Mouse (Mus musculus): ENCODE results near the gene Golga7b. TPM values are rescaled to one million over a fixed set of nuclear protein-coding genes. Genes with fewer than 3 reads are reported as not detected.

Gene Golga7b
- polyA plus RNA-seq, 1 experiment from 2014 or later: not detected

GRCm38 (mm10) chr19:42312191-42312590 is 64.8 kb downstream of the Golga7b start:
- TF ChIP-seq CTCF (IDR thresholded peaks at IDR 0.05; ENCODE audit: low read depth): no peak
- ATAC-seq (ENCODE audit: insufficient read depth): no peak
- WGBS: 70% methylated on average over 3 of the region's 3 CpGs

DNA sequence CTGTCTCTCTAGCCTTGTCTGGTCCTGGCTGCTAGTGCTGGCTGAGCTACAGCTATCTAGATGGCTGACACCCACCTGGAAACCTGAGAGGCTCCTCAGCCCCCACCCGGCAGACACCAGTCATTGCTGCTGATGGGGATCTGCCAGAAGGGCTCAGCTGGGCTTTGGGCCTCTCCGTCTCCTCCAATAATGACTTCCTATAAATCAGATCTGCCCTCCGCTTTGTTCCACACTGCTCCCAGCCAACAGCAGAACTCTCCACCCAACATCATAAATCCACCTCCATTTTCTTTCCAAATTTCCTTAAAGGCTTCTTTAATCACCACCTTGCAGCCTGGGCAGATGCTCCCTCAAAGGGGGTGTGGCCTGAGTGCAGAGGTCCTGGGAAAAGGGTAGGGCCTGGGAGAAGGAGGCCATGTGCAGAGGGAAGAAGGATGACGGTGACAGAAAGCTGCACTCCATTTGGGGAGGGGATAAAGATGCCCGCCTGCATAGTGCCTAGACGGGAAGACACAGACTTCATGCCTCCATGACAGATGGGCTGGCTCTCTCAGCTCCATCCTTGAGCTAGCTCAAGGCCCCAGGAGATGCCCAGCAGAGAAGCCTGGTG is 67.8 kb downstream of the Golga7b start:
- H3K4me2 ChIP-seq: no peak overlapping the region
- H3K4me3 ChIP-seq (ENCODE audit: low read depth, low read length): no peak overlapping the region
- ATAC-seq (ENCODE audit: insufficient read depth): no peak
- WGBS: 63% methylated on average over 6 of the region's 6 CpGs
- no peaks in the 10 kb centered on the region for H3K36me3 ChIP-seq (ENCODE audit: insufficient read depth)
- H3K9ac ChIP-seq: no peak overlapping the region
- H3K4me1 ChIP-seq (ENCODE audit: insufficient read depth): no peaks in the 10 kb centered on the region
- H3K9me3 ChIP-seq (ENCODE audit: low read depth, low read length): no peaks in the 10 kb centered on the region
- H3K27me3 ChIP-seq (ENCODE audit: insufficient read depth, low read length): 0 out of 2 replicates have a peak, but pooled peaks cover 2% of the 10 kb centered on the region
- DNase-seq: no peak
- H3K27ac ChIP-seq (ENCODE audit: low read depth): no peak overlapping the region
- TF ChIP-seq CTCF (IDR thresholded peaks at IDR 0.05; ENCODE audit: low read depth): no peak

More at GRCm38 (mm10) chr19:42312191-42312590, 64.8 kb downstream of the Golga7b start:
- Histone ChIP-seq H3K4me2 (no peak overlapping the region), H3K4me1 (ENCODE audit: insufficient read depth) (no peaks in the 10 kb centered on the region), H3K4me3 (ENCODE audit: low read depth, low read length) (no peak overlapping the region), H3K27ac (ENCODE audit: low read depth) (no peak overlapping the region), H3K36me3 (ENCODE audit: insufficient read depth) (no peaks in the 10 kb centered on the region), H3K27me3 (ENCODE audit: insufficient read depth, low read length) (no peaks in the 10 kb centered on the region), H3K9me3 (ENCODE audit: low read depth, low read length) (no peaks in the 10 kb centered on the region), H3K9ac (no peak overlapping the region)
- no peak for DNase-seq

GRCm38 (mm10) chr19:42315914-42316313 is 68.5 kb downstream of the Golga7b start:
- no peak overlapping the region for H3K4me3 ChIP-seq (ENCODE audit: low read depth, low read length)
- 0 out of 2 replicates have a peak, but pooled peaks cover 2% of the 10 kb centered on the region for H3K27me3 ChIP-seq (ENCODE audit: insufficient read depth, low read length)
- peak; percentile 96 for TF ChIP-seq CTCF (IDR thresholded peaks at IDR 0.05; ENCODE audit: low read depth)
- ATAC-seq (ENCODE audit: insufficient read depth) (peak; percentile 66; the same call in 1 of the 2 replicates), DNase-seq (peak; percentile 90)
- H3K36me3 ChIP-seq (ENCODE audit: insufficient read depth): no peaks in the 10 kb centered on the region
- no peak overlapping the region for H3K4me2 ChIP-seq
- H3K9ac ChIP-seq: no peak overlapping the region
- H3K9me3 ChIP-seq (ENCODE audit: low read depth, low read length): no peaks in the 10 kb centered on the region
- no peak overlapping the region for H3K27ac ChIP-seq (ENCODE audit: low read depth)
- 0% methylated on average over 1 of the region's 1 CpGs for WGBS
- no peaks in the 10 kb centered on the region for H3K4me1 ChIP-seq (ENCODE audit: insufficient read depth)

DNA sequence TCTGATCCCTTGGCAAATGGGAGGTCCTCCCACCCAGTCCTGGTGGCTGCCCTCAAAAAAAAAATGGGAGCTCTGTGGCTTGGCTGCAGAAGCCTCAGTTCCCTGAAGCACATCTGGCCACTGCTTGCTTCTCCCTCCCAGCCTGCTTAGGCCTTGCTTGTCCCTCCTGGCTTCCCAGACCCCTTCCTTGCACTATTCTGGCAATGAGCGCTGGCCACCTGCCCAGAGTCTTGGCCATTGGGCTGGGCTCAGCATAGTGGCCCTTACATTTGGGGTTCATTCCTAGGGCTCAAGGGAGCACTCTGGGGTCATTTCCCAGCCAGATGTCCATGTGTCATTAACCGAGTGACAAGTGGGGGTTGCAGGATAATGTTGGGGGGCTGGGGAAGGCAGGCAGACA is 69.2 kb downstream of the Golga7b start:
- ATAC-seq (ENCODE audit: insufficient read depth): peak; percentile 35; the same call in 1 of the 2 replicates
- Histone ChIP-seq H3K9me3 (ENCODE audit: low read depth, low read length) (no peaks in the 10 kb centered on the region), H3K4me1 (ENCODE audit: insufficient read depth) (no peaks in the 10 kb centered on the region), H3K27me3 (ENCODE audit: insufficient read depth, low read length) (0 out of 2 replicates have a peak, but pooled peaks cover 2% of the 10 kb centered on the region), H3K9ac (no peak overlapping the region), H3K4me2 (no peak overlapping the region), H3K4me3 (ENCODE audit: low read depth, low read length) (no peak overlapping the region), H3K27ac (ENCODE audit: low read depth) (no peak overlapping the region), H3K36me3 (ENCODE audit: insufficient read depth) (no peaks in the 10 kb centered on the region)
- peak; percentile 52 for DNase-seq
- TF ChIP-seq CTCF (IDR thresholded peaks at IDR 0.05; ENCODE audit: low read depth): no peak
- 77% methylated on average over 2 of the region's 2 CpGs for WGBS

DNA sequence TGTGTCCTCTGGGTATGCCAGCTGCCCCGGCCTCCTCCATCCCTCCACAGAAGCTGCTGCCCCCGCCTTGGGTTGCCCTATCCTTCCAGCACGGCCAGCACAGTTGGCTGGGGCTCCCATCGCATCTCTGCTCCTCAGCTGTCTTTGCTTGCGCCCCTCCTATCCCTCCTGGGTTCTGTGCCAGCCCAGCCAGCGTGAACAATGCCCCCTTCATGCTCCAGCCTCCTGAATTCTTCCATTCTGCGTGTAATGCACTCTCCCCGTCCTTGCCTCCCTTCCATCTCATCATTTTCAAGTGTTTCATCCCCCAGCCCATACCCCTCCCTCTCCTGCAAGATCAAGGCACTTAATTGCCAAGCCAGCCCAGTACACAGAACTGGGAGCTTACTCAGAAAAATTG is 69.6 kb downstream of the Golga7b start:
- H3K4me3 ChIP-seq (ENCODE audit: low read depth, low read length): no peak overlapping the region
- H3K36me3 ChIP-seq (ENCODE audit: insufficient read depth): no peaks in the 10 kb centered on the region
- no peak overlapping the region for H3K4me2 ChIP-seq
- no peak overlapping the region for H3K27ac ChIP-seq (ENCODE audit: low read depth)
- no peak for TF ChIP-seq CTCF (IDR thresholded peaks at IDR 0.05; ENCODE audit: low read depth)
- DNase-seq (no peak), ATAC-seq (ENCODE audit: insufficient read depth) (no peak)
- H3K4me1 ChIP-seq (ENCODE audit: insufficient read depth): no peaks in the 10 kb centered on the region
- H3K27me3 ChIP-seq (ENCODE audit: insufficient read depth, low read length): 0 out of 2 replicates have a peak, but pooled peaks cover 2% of the 10 kb centered on the region
- 67% methylated on average over 8 of the region's 8 CpGs for WGBS
- no peaks in the 10 kb centered on the region for H3K9me3 ChIP-seq (ENCODE audit: low read depth, low read length)
- H3K9ac ChIP-seq: no peak overlapping the region

DNA sequence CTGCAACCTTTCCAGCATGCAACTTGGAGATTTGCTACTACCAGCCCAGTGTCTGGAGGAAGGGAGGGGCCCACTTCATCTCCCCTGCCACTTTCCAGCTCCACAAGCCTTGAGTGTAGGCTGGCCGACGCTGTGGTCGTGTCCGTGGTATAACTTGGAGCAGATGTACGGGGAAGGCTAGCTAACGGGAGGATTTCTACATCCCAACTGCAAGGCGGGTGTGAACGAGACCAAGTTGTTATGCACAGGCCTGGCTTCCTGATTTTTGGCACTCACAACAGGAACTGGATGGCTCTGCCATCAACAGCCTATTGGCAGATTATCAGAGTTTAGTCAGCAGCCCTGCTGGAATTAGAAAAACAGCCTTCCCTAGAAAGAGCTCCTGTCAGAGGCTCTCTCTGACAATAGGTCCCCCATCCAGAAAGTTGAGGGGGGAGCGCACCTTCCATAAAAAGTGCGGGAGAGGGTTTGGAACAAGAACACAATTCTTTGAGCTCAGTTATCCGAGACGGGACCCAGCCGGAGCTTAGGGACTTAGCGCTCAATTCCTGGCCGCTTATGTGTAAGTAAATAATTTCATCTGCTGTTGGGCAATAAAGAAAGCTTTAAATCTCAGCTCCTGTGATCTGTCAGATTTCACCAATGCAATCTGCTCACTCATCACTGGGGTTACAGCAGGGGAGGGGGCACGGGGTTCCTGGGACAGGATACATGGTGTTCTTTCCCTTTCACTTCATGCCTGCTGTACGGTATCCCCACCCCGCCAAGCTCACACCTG is 70.5 kb downstream of the Golga7b start:
- ATAC-seq (ENCODE audit: insufficient read depth) (no peak), DNase-seq (peak; percentile 37)
- no peaks in the 10 kb centered on the region for H3K4me1 ChIP-seq (ENCODE audit: insufficient read depth)
- no peaks in the 10 kb centered on the region for H3K9me3 ChIP-seq (ENCODE audit: low read depth, low read length)
- H3K27me3 ChIP-seq (ENCODE audit: insufficient read depth, low read length): 0 out of 2 replicates have a peak, but pooled peaks cover 2% of the 10 kb centered on the region
- no peak overlapping the region for H3K9ac ChIP-seq
- H3K36me3 ChIP-seq (ENCODE audit: insufficient read depth): no peaks in the 10 kb centered on the region
- no peak overlapping the region for H3K4me3 ChIP-seq (ENCODE audit: low read depth, low read length)
- no peak for TF ChIP-seq CTCF (IDR thresholded peaks at IDR 0.05; ENCODE audit: low read depth)
- no peak overlapping the region for H3K27ac ChIP-seq (ENCODE audit: low read depth)
- H3K4me2 ChIP-seq: no peak overlapping the region
- WGBS: 35% methylated on average over 18 of the region's 18 CpGs

Small RNAs within 50 kb of the gene (microRNA-seq; reads per million reads assigned to microRNA genes)
- gene Gm26339 (ENCODE audit: borderline number of aligned reads) (not detected), gene Mir3085 (ENCODE audit: borderline number of aligned reads) (not detected)

Other genes starting within 250 kb of the Golga7b start
- gene Ankrd2, start 211.6 kb upstream of the Golga7b start, polyA plus RNA-seq (2014; fragmentation: Nextera tagmentation; extraction: Ambion mirVana): 0.17 and 0.41 TPM in 2 replicates
- 1.2 and 1.6 TPM in 2 replicates for gene Hoga1, start 202.0 kb upstream of the Golga7b start, polyA plus RNA-seq (2014; fragmentation: Nextera tagmentation; extraction: Ambion mirVana)
- gene 4933411K16Rik, start 195.3 kb upstream of the Golga7b start, polyA plus RNA-seq (2014; fragmentation: Nextera tagmentation; extraction: Ambion mirVana): 0.18 TPM in 1 of 2 replicates, not detected in the other
- gene Morn4, start 161.2 kb upstream of the Golga7b start, polyA plus RNA-seq (2014; fragmentation: Nextera tagmentation; extraction: Ambion mirVana): 24.8 and 25.0 TPM in 2 replicates
- 32.8 and 34.3 TPM in 2 replicates for gene Pi4k2a, start 157.1 kb upstream of the Golga7b start, polyA plus RNA-seq (2014; fragmentation: Nextera tagmentation; extraction: Ambion mirVana)
- 44.3 and 51.6 TPM in 2 replicates for gene Avpi1, start 118.5 kb upstream of the Golga7b start, polyA plus RNA-seq (2014; fragmentation: Nextera tagmentation; extraction: Ambion mirVana)
- gene Marveld1, start 100.2 kb upstream of the Golga7b start, polyA plus RNA-seq (2014; fragmentation: Nextera tagmentation; extraction: Ambion mirVana): 18.6 and 25.4 TPM in 2 replicates
- 15.2 and 16.8 TPM in 2 replicates for gene Zfyve27, start 83.6 kb upstream of the Golga7b start, polyA plus RNA-seq (2014; fragmentation: Nextera tagmentation; extraction: Ambion mirVana)
- 0.28 and 1.0 TPM in 2 replicates for gene Sfrp5, start 45.3 kb upstream of the Golga7b start, polyA plus RNA-seq (2014; fragmentation: Nextera tagmentation; extraction: Ambion mirVana)
- gene Crtac1, start 184.2 kb downstream of the Golga7b start, polyA plus RNA-seq (2014; fragmentation: Nextera tagmentation; extraction: Ambion mirVana): 0.72 and 0.97 TPM in 2 replicates

Data from lung, embryonic 14.5 days (tissue).